Mouse (Mus musculus) stomach, embryonic 16.5 days (tissue): ENCODE measurements around the gene Gm648. TPM values are rescaled to one million over a fixed set of nuclear protein-coding genes. Genes with fewer than 3 reads are reported as not detected.

Experiments used
- ATAC-seq: fragments of 200-750 bp; cut with Nextera tagmentation; 2 replicates; pipeline ENCODE4 v1.8.0; 2017; ENCODE audit warnings: moderate number of reproducible peaks, moderate TSS enrichment; ENCODE audit not compliant: insufficient read depth, low FRiP score
- H3K27ac ChIP-seq: fragments of 300-500 bp; sonication (generic); 2 replicates; pipeline ENCODE4 v1.5.1; 2014; ENCODE audit warnings: low read length
- H3K27me3 ChIP-seq: fragments of 300-500 bp; sonication (generic); 2 replicates; pipeline ENCODE4 v1.6.1; 2014; ENCODE audit warnings: low read length, control low read depth, mixed read lengths; ENCODE audit not compliant: control insufficient read depth, insufficient read depth
- H3K36me3 ChIP-seq: fragments of 300-500 bp; sonication (generic); 2 replicates; pipeline ENCODE4 v1.6.1; 2014; ENCODE audit warnings: low read length; ENCODE audit not compliant: control insufficient read depth, insufficient read depth
- H3K4me1 ChIP-seq: fragments of 300-500 bp; sonication (generic); 2 replicates; pipeline ENCODE4 v1.6.1; 2014; ENCODE audit warnings: low read length, control low read depth, mixed read lengths; ENCODE audit not compliant: control insufficient read depth, insufficient read depth
- H3K4me2 ChIP-seq: fragments of 300-500 bp; sonication (generic); 2 replicates; pipeline ENCODE4 v1.6.1; 2014; ENCODE audit warnings: low read depth, low read length, mixed read lengths
- H3K4me3 ChIP-seq: fragments of 300-500 bp; sonication (generic); replicated peaks from 2 replicates; pipeline ENCODE4 v1.5.1; 2014; ENCODE audit warnings: mild to moderate bottlenecking, low read length
- H3K9ac ChIP-seq: fragments of 300-500 bp; sonication (generic); 2 replicates; pipeline ENCODE4 v1.6.1; 2014; ENCODE audit warnings: low read length
- H3K9me3 ChIP-seq: fragments of 300-500 bp; sonication (generic); replicated peaks from 2 replicates; pipeline ENCODE4 v1.6.1; 2016; ENCODE audit warnings: low read length, control low read depth; ENCODE audit not compliant: control insufficient read depth
- WGBS: fragments of 180-500 bp; shearing (Covaris S2); extraction: QIAGEN DNeasy Blood & Tissue Kit; methylation state at CpG from one replicate; pipeline ENCODE4 v1.1.7; 2014; 5-methylcytosine and 5-hydroxymethylcytosine counted together
- microRNA-seq: library from miRNA; unstranded; fragments of <30 nt; microRNA quantifications from one replicate; pipeline ENCODE4, GENCODE M21; 2016
- polyA plus RNA-seq: library from polyadenylated mRNA; unstranded; fragments of >200 nt; fragmentation: Nextera tagmentation; extraction: Ambion mirVana; gene quantifications from 2 replicates; pipeline ENCODE4 v1.2.1, GENCODE M21; 2015

Gene Gm648
- polyA plus RNA-seq, 1 experiment from 2014 or later = 0.30 TPM

- H3K9ac ChIP-seq = no peak overlapping the region
- H3K4me2 ChIP-seq = no peak overlapping the region
- H3K27ac ChIP-seq = no peak overlapping the region
- H3K27me3 ChIP-seq = no peaks in the 10 kb centered on the region
- ATAC-seq = no peak
- H3K36me3 ChIP-seq = no peaks in the 10 kb centered on the region
- H3K4me1 ChIP-seq = no peaks in the 10 kb centered on the region
- no peak overlapping the region for H3K4me3 ChIP-seq
- H3K9me3 ChIP-seq = no peaks in the 10 kb centered on the region
- 81% methylated on average over 7 of the region's 7 CpGs for WGBS
Observed at GRCm38 (mm10) chrX:56497241-56497640, 52.2 kb downstream of the Gm648 start.

Small RNA genes within 50 kb of the gene (microRNA-seq; reads per million reads assigned to microRNA genes)
- 0.99 reads per million for gene Mir5116

Other genes starting within 250 kb of the Gm648 start
- 8.3 and 9.2 TPM in 2 replicates for gene Zfp449, start 203.2 kb downstream of the Gm648 start, polyA plus RNA-seq
- 3.7 TPM in 2 replicates for gene Smim10l2a, start 175.0 kb downstream of the Gm648 start, polyA plus RNA-seq
- 2.4 TPM in 2 replicates for gene Gm2174, start 101.6 kb downstream of the Gm648 start, polyA plus RNA-seq
- 27.2 and 28.5 TPM in 2 replicates for gene Ints6l, start 94.7 kb downstream of the Gm648 start, polyA plus RNA-seq
- not detected in 2 replicates for gene Gm10477, start 24.9 kb downstream of the Gm648 start, polyA plus RNA-seq
- 26.0 and 27.3 TPM in 2 replicates for gene Mmgt1, start 48.5 kb upstream of the Gm648 start, polyA plus RNA-seq
- gene Slc9a6, start 60.2 kb upstream of the Gm648 start, polyA plus RNA-seq = 16.6 and 18.5 TPM in 2 replicates
- 143 and 190 TPM in 2 replicates for gene Fhl1, start 182.2 kb upstream of the Gm648 start, polyA plus RNA-seq